Mouse (Mus musculus) liver, adult 2 months (tissue): ENCODE data around the gene Peg10. TPM values are rescaled to one million over a fixed set of nuclear protein-coding genes. Genes with fewer than 3 reads are reported as not detected.

ENCODE experiments used
- DNase-seq: peaks from one replicate; pipeline ENCODE4 v3.0.0-alpha.2; 2011; ENCODE audit warnings: low read depth, low spot score; ENCODE audit errors: extremely low read depth
- H3K27ac ChIP-seq: fragments of 200-500 bp; replicated peaks from 2 replicates; pipeline ENCODE4 v1.5.1; 2012; ENCODE audit warnings: low read depth, mild to moderate bottlenecking, control low read depth, inconsistent platforms, low read length; ENCODE audit not compliant: insufficient read depth
- H3K27me3 ChIP-seq: fragments of 200-500 bp; 2 replicates; pipeline ENCODE4 v1.6.1; 2012; ENCODE audit warnings: mild to moderate bottlenecking, moderate library complexity, low read length, inconsistent platforms; ENCODE audit not compliant: control insufficient read depth, insufficient read depth
- H3K36me3 ChIP-seq: fragments of 200-500 bp; 2 replicates; pipeline ENCODE4 v1.6.1; 2012; ENCODE audit warnings: low read length, inconsistent platforms; ENCODE audit not compliant: control insufficient read depth, insufficient read depth
- H3K4me1 ChIP-seq: fragments of 200-500 bp; 2 replicates; pipeline ENCODE4 v1.6.1; 2011; ENCODE audit warnings: low read length; ENCODE audit not compliant: control insufficient read depth, insufficient read depth
- H3K4me3 ChIP-seq: fragments of 200-500 bp; 2 replicates; pipeline ENCODE4 v1.5.1; 2011; ENCODE audit warnings: low read depth, mild to moderate bottlenecking, control low read depth, low read length, moderate library complexity; ENCODE audit not compliant: insufficient read depth
- H3K79me2 ChIP-seq: fragments of 200-500 bp; 2 replicates; pipeline ENCODE4 v1.6.1; 2012; ENCODE audit warnings: inconsistent platforms, mild to moderate bottlenecking, low read length, moderate library complexity; ENCODE audit not compliant: control insufficient read depth, insufficient read depth
- H3K9ac ChIP-seq: fragments of 200-500 bp; 2 replicates; pipeline ENCODE4 v1.6.1; 2012; ENCODE audit warnings: low read depth, mild to moderate bottlenecking, control low read depth, inconsistent platforms, low read length
- CTCF ChIP-seq: fragments of 200-500 bp; IDR thresholded peaks from 2 replicates; pipeline ENCODE4 v1.5.1; 2011; ENCODE audit warnings: low read depth, low read length, control low read depth
- POLR2A ChIP-seq: fragments of 200-500 bp; IDR thresholded peaks from 2 replicates; pipeline ENCODE4 v1.6.1; 2011; ENCODE audit warnings: low read length, control low read depth; ENCODE audit not compliant: insufficient read depth; ENCODE audit errors: extremely low read depth
- WGBS: fragments of 180-500 bp; shearing (Covaris S2); methylation state at CpG from one replicate; pipeline ENCODE4 v1.1.7; 2018; 5-methylcytosine and 5-hydroxymethylcytosine counted together
- polyA plus RNA-seq: library from polyadenylated mRNA; depleted of rRNA; stranded (reverse); fragments of >200 nt; gene quantifications from 2 replicates; pipeline ENCODE4 v1.2.3, GENCODE M21; 2012; rRNA removed
- total RNA-seq: library from RNA; depleted of rRNA; stranded (reverse); fragments of >200 nt; gene quantifications from 2 replicates; pipeline ENCODE4 v1.2.3, GENCODE M21; 2014; rRNA removed

Gene Peg10
- total RNA-seq (0.09 and 0.67 TPM in 2 replicates), polyA plus RNA-seq (0.02 and 0.07 TPM in 2 replicates)

DNA sequence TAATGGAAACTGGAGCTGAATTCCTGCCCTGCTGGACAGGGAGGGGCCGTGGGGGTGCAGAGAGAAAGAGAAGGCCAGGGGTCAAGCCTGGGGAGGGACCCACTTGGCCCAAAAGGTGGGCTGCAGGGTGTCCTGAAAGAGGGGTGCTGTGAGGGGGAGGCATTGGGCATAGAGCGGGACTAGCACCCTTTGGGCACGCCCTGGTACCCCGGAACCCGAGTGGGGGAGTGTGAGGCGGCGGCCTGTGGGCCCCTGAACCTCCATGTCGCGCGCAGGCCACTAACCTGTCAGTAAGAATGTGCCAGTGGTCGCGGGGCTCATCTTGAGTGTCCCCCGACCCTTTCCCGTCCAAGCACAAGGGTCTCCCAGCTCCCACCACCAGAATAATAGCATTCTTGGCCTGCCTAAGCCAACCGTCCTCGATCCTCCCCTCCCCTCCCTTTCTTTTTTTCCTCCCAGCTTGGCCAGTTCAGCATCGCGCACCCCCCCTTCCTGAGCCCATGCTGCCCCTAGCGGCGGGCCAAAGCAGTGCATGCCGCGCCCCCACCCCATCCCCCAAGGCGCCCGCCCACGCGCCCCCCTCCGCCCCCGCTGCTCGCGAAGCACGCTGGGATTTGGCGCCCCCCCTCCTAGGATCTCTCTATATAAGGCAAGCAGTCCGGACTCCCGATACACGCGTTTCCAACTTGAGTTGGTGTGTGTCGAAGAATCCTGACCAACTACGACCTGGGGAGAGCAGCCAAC is at the start of gene Peg10, which contains the start of gene Sgce:
Gene Peg10 (plus strand): TSS at position 611 of the 744 bp plus-strand sequence.
Gene Sgce (minus strand): TSS at position 512 of the 744 bp plus-strand sequence.
- H3K4me3 ChIP-seq = peak within 1 kb of the TSS; percentile 75
- H3K36me3 ChIP-seq = no peaks in the 10 kb centered on the region
- no peaks in the 10 kb centered on the region for H3K27me3 ChIP-seq
- no peaks in the 10 kb centered on the region for H3K79me2 ChIP-seq
- DNase-seq = no peak
- TF ChIP-seq POLR2A (no peak), CTCF (peak; percentile 67)
- WGBS = 53% methylated on average over 38 of the region's 38 CpGs
- no peaks in the 10 kb centered on the region for H3K4me1 ChIP-seq
- H3K27ac ChIP-seq = no peak within 1 kb of the TSS
- peak within 1 kb of the TSS; percentile 68 for H3K9ac ChIP-seq

DNA sequence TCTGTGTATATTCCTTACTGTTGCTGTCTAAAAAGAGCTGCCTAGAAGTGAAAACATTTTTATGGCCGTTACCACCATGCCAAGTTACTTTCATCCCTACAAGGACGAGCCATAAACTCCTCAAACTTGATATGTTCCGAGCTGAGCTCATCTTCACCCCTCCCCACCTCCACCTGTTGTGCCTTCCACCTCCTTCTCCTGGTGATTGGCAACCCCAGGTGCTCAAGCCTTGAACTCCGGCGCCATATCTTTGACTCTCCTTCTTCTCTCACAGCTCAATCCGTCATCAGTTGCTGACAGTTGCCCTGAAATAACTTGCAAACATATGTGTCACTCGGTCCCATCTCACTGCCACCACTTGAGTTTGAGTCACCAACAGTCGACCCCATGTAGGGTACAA is 45.5 kb upstream of the Peg10 start:
- Histone ChIP-seq H3K4me1 (no peaks in the 10 kb centered on the region), H3K27me3 (no peaks in the 10 kb centered on the region), H3K4me3 (no peak overlapping the region), H3K36me3 (no peaks in the 10 kb centered on the region), H3K27ac (no peak overlapping the region), H3K79me2 (no peaks in the 10 kb centered on the region), H3K9ac (no peak overlapping the region)
- no peak for TF ChIP-seq POLR2A
- no peak for TF ChIP-seq CTCF
- DNase-seq = no peak
- 88% methylated on average over 8 of the region's 8 CpGs for WGBS

DNA sequence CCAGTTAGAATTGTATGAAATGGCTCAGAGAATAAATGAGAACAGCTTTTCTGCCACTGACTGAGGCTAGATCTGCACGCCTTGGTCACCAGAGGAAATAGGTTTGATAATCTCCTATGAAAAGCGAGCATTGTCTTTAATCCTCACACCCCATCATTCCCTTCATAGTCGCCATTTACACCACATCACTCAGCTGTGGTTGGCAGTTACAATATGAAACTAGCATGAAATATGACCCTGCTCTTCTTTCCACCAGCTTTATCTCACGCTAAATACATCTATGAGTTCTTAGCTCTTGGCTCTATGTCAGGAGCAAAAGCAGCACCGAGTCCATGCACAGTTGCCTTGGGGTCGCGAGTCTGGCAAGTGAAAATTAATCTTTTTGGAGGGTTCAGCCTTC is 43.2 kb upstream of the Peg10 start:
- no peak for DNase-seq
- Histone ChIP-seq H3K36me3 (no peaks in the 10 kb centered on the region), H3K27me3 (no peaks in the 10 kb centered on the region), H3K4me3 (no peak overlapping the region), H3K9ac (no peak overlapping the region), H3K27ac (no peak overlapping the region), H3K4me1 (no peaks in the 10 kb centered on the region), H3K79me2 (no peaks in the 10 kb centered on the region)
- TF ChIP-seq POLR2A (no peak), CTCF (no peak)
- 88% methylated on average over 7 of the region's 7 CpGs for WGBS

DNA sequence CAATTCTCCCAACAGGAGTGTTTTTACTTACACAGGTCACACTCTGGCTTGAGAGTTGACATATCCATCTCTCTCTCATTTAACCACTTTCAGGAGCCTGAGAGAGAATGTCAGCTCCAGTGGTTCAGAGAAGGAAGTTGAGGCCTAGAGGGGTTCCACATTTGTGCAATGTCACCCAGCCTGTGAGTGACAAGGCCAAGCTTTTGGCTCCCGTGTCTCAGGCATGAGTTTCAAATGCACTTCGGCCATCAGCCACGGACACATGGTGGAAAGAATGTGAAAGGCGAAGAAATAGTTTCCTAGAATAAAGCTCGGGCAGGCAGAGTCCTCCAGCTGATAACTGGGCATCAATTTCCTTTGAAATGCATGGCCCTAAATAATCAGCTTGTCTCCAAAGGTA is 40.7 kb upstream of the Peg10 start:
- Histone ChIP-seq H3K4me3 (no peak overlapping the region), H3K79me2 (no peaks in the 10 kb centered on the region), H3K27ac (no peak overlapping the region), H3K27me3 (no peaks in the 10 kb centered on the region), H3K36me3 (no peaks in the 10 kb centered on the region), H3K4me1 (no peaks in the 10 kb centered on the region), H3K9ac (no peak overlapping the region)
- WGBS = 88% methylated on average over 5 of the region's 5 CpGs
- TF ChIP-seq CTCF (no peak), POLR2A (no peak)
- DNase-seq = no peak

DNA sequence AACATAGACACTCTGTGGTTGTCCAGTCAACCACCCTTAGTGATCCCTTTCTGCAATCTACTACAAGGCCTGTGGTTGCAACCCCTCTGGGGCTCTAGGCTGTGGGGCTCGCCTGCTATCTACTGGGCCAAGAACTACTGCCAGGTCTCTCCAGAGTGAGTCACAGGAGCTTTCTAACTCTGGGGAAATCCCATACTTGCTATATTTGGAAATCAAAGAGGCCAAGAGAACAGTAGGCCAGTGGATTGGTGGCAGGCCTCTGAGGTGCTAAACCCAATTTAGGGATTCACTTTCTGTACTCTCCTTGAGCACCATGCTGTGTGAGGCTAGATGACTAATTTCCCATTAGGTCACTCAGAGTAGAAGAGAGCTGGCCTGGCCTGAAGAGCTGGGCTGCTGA is 38.1 kb upstream of the Peg10 start:
- H3K27me3 ChIP-seq = no peaks in the 10 kb centered on the region
- no peak overlapping the region for H3K9ac ChIP-seq
- no peaks in the 10 kb centered on the region for H3K79me2 ChIP-seq
- TF ChIP-seq POLR2A (no peak), CTCF (no peak)
- 82% methylated on average over 1 of the region's 1 CpGs for WGBS
- H3K4me3 ChIP-seq = no peak overlapping the region
- no peaks in the 10 kb centered on the region for H3K4me1 ChIP-seq
- DNase-seq = no peak
- no peak overlapping the region for H3K27ac ChIP-seq
- H3K36me3 ChIP-seq = no peaks in the 10 kb centered on the region

DNA sequence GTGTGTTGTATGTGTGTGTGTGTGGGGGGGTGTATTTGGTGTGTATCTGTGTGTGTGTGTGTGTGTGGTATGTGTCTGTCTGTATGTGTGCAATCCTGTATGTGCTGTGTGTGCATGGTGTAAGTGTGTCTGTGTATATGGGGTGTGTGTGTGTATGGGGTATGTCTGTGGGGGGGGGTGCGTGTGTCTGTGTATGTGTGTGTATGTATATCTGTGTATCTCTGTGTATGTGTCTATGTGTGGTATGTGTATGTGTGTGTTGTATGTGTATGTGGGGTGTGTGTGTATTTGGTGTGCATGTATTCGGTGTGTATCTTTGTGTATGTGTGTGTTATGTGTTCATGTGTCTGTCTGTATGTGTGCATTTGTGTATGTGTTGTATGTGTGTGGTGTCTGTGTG is 30.9 kb upstream of the Peg10 start:
- no peak for TF ChIP-seq CTCF
- no peak for TF ChIP-seq POLR2A
- 100% methylated on average over 2 of the region's 2 CpGs for WGBS

More for the DNA sequence above, 30.9 kb upstream of the Peg10 start:
- no peak overlapping the region for H3K4me3 ChIP-seq
- H3K9ac ChIP-seq = no peak overlapping the region
- H3K27me3 ChIP-seq = no peaks in the 10 kb centered on the region
- DNase-seq = no peak
- no peak overlapping the region for H3K27ac ChIP-seq
- no peaks in the 10 kb centered on the region for H3K36me3 ChIP-seq
- H3K4me1 ChIP-seq = no peaks in the 10 kb centered on the region
- no peaks in the 10 kb centered on the region for H3K79me2 ChIP-seq
